Mouse (Mus musculus) neural tube, embryonic 11.5 days (tissue): ENCODE measurements at regions not wholly inside any gene's neighbourhood (a gene's known extent, or its start where the extent isn't known, plus 50 kb on each side); places are given as distances from the start of the nearest gene placed in this dataset.

ENCODE experiments used
- ATAC-seq: fragments of 200-750 bp; cut with Nextera tagmentation; 2 replicates; pipeline ENCODE4 v1.8.0; 2017; ENCODE audit warnings: moderate number of reproducible peaks, mild to moderate bottlenecking, moderate TSS enrichment, moderate library complexity; ENCODE audit not compliant: insufficient read depth, low FRiP score, low TSS enrichment
- DNase-seq: peaks from one replicate; pipeline ENCODE4 v3.0.0-alpha.2; 2015; ENCODE audit warnings: low spot score
- H3K27ac ChIP-seq: fragments of 300-500 bp; sonication (generic); 2 replicates; pipeline ENCODE4 v1.5.1; 2014; ENCODE audit warnings: low read depth, mild to moderate bottlenecking, low read length
- H3K27me3 ChIP-seq: fragments of 300-500 bp; sonication (generic); 2 replicates; pipeline ENCODE4 v1.6.1; 2014; ENCODE audit warnings: mild to moderate bottlenecking, low read length, mixed read lengths; ENCODE audit not compliant: control insufficient read depth, insufficient read depth
- H3K36me3 ChIP-seq: fragments of 300-500 bp; sonication (generic); 2 replicates; pipeline ENCODE4 v1.6.1; 2014; ENCODE audit warnings: mild to moderate bottlenecking, low read length, moderate library complexity, mixed read lengths; ENCODE audit not compliant: control insufficient read depth, insufficient read depth
- H3K4me1 ChIP-seq: fragments of 300-500 bp; sonication (generic); 2 replicates; pipeline ENCODE4 v1.6.1; 2014; ENCODE audit warnings: low read length, mixed read lengths; ENCODE audit not compliant: control insufficient read depth, insufficient read depth
- H3K4me2 ChIP-seq: fragments of 300-500 bp; sonication (generic); 2 replicates; pipeline ENCODE4 v1.6.1; 2014; ENCODE audit warnings: low read depth, mild to moderate bottlenecking, moderate library complexity
- H3K4me3 ChIP-seq: fragments of 300-500 bp; sonication (generic); 2 replicates; pipeline ENCODE4 v1.5.1; 2014; ENCODE audit warnings: low read depth, low read length
- H3K9ac ChIP-seq: fragments of 300-500 bp; sonication (generic); 2 replicates; pipeline ENCODE4 v1.6.1; 2014; ENCODE audit warnings: mild to moderate bottlenecking, low read length
- H3K9me3 ChIP-seq: fragments of 300-500 bp; sonication (generic); 2 replicates; pipeline ENCODE4 v1.6.1; 2016; ENCODE audit warnings: low read length; ENCODE audit not compliant: control insufficient read depth
- WGBS: fragments of 180-500 bp; shearing (Covaris S2); extraction: QIAGEN DNeasy Blood & Tissue Kit; methylation state at CpG from one replicate; pipeline ENCODE4 v1.1.7; 2014; 5-methylcytosine and 5-hydroxymethylcytosine counted together

GRCm38 (mm10) chr14:54145743-54146741, 107.9 kb downstream of the Dad1 start:
- no peak overlapping the region for H3K9ac ChIP-seq
- H3K4me1 ChIP-seq = no peaks in the 10 kb centered on the region
- H3K4me2 ChIP-seq = no peak overlapping the region
- no peaks in the 10 kb centered on the region for H3K27me3 ChIP-seq
- no peaks in the 10 kb centered on the region for H3K9me3 ChIP-seq
- no peak overlapping the region for H3K4me3 ChIP-seq
- H3K36me3 ChIP-seq = no peaks in the 10 kb centered on the region
- H3K27ac ChIP-seq = no peak overlapping the region
- 37% methylated on average over 11 of the region's 11 CpGs for WGBS
- DNase-seq (no peak), ATAC-seq (no peak)

DNA sequence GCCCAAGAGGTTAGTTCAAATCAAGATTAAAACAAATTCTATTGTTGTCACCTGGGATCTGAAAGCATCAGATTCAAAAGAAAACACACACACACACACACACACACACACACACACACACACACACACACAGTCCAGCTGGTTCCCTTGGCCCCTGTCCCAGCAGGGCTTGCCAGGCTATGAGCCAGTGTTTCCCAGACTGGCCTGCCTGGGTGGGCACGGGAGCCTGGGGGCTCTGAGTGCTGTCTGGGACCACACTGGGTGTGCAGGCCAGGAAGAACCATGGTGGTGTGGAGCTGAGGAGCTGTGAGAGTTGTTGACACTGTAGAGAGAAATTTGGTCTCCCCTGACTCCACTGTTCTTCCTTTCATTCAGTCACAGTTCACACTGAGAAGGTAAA, 110.1 kb downstream of the Dad1 start:
- 64% methylated on average over 1 of the region's 1 CpGs for WGBS
- H3K36me3 ChIP-seq = no peaks in the 10 kb centered on the region
- H3K4me1 ChIP-seq = no peaks in the 10 kb centered on the region
- no peaks in the 10 kb centered on the region for H3K27me3 ChIP-seq
- no peak overlapping the region for H3K4me2 ChIP-seq
- H3K4me3 ChIP-seq = no peak overlapping the region
- H3K27ac ChIP-seq = no peak overlapping the region
- ATAC-seq (no peak), DNase-seq (no peak)
- H3K9ac ChIP-seq = no peak overlapping the region
- no peaks in the 10 kb centered on the region for H3K9me3 ChIP-seq

- no peaks in the 10 kb centered on the region for H3K36me3 ChIP-seq
- H3K4me3 ChIP-seq = no peak overlapping the region
- H3K27ac ChIP-seq = no peak overlapping the region
- WGBS = 94% methylated on average over 3 of the region's 3 CpGs
- H3K27me3 ChIP-seq = no peaks in the 10 kb centered on the region
- no peak overlapping the region for H3K4me2 ChIP-seq
- no peak for ATAC-seq
- H3K9me3 ChIP-seq = no peaks in the 10 kb centered on the region
- no peak for DNase-seq
- no peaks in the 10 kb centered on the region for H3K4me1 ChIP-seq
- no peak overlapping the region for H3K9ac ChIP-seq
Observed at GRCm38 (mm10) chr14:54138288-54138687, 115.6 kb downstream of the Dad1 start.

DNA sequence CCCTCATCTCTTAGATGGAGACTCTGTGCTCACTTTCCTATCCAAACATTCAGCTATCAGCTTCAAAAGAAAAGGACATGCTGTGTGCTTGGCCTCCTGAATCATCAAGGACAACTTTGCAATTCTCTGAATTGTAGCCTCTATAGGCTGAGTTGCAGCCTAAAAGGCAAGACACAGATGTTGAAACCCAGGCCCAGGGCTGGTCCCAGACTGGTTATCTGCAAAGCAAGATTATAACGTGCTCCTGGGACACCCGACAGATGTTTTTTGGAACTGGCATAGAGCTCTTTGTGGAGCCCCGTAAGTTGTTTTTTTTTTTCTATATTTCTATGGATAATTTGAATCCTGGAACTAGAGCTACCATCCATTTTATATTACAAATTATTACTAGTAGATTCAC, 117.4 kb downstream of the Dad1 start:
- H3K4me3 ChIP-seq = no peak overlapping the region
- DNase-seq (no peak), ATAC-seq (no peak)
- H3K4me2 ChIP-seq = no peak overlapping the region
- H3K27me3 ChIP-seq = no peaks in the 10 kb centered on the region
- H3K9ac ChIP-seq = no peak overlapping the region
- no peak overlapping the region for H3K27ac ChIP-seq
- 84% methylated on average over 3 of the region's 3 CpGs for WGBS
- H3K9me3 ChIP-seq = no peaks in the 10 kb centered on the region
- H3K36me3 ChIP-seq = no peaks in the 10 kb centered on the region
- no peaks in the 10 kb centered on the region for H3K4me1 ChIP-seq

DNA sequence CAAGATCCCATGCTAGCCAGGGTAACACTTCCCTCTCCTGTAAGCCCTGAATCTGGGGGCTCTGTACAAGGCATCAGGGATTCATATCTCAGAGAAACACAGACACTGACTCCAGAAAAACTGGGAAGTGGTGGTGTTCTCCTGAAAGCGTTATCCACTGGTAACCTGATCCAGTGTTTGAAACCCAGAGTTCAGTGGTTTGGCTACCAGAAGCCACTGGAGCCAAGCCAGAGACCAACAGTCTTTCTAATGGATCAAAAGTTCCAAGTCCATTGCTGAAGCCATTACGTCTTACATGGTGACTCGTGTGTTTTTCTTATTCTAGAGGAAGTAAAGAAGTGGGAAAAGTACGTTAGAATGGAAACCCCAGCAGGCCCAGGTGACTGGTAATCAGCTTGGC, 125.6 kb downstream of the Dad1 start:
- H3K4me2 ChIP-seq = no peak overlapping the region
- H3K27me3 ChIP-seq = no peaks in the 10 kb centered on the region
- H3K4me1 ChIP-seq = no peaks in the 10 kb centered on the region
- no peaks in the 10 kb centered on the region for H3K36me3 ChIP-seq
- 77% methylated on average over 4 of the region's 4 CpGs for WGBS
- no peak for ATAC-seq
- H3K4me3 ChIP-seq = no peak overlapping the region
- no peak for DNase-seq
- no peak overlapping the region for H3K9ac ChIP-seq
- H3K9me3 ChIP-seq = no peaks in the 10 kb centered on the region
- H3K27ac ChIP-seq = no peak overlapping the region

GRCm38 (mm10) chr14:54125510-54125909, 128.4 kb downstream of the Dad1 start:
- H3K9ac ChIP-seq = no peak overlapping the region
- no peak for ATAC-seq
- no peak overlapping the region for H3K4me2 ChIP-seq
- H3K27ac ChIP-seq = no peak overlapping the region
- DNase-seq = no peak
- no peaks in the 10 kb centered on the region for H3K9me3 ChIP-seq
- H3K4me3 ChIP-seq = no peak overlapping the region
- H3K27me3 ChIP-seq = no peaks in the 10 kb centered on the region
- H3K36me3 ChIP-seq = no peaks in the 10 kb centered on the region
- H3K4me1 ChIP-seq = no peaks in the 10 kb centered on the region

- no peak for DNase-seq
- Histone ChIP-seq H3K4me3 (no peak overlapping the region), H3K9me3 (no peaks in the 10 kb centered on the region; the same call in 1 of the 2 replicates), H3K27me3 (no peaks in the 10 kb centered on the region), H3K27ac (no peak overlapping the region), H3K36me3 (no peaks in the 10 kb centered on the region), H3K4me1 (no peaks in the 10 kb centered on the region), H3K9ac (no peak overlapping the region), H3K4me2 (no peak overlapping the region)
- 77% methylated on average over 7 of the region's 7 CpGs for WGBS
- no peak for ATAC-seq
Observed at GRCm38 (mm10) chr14:54121973-54122372, 131.9 kb downstream of the Dad1 start.

DNA sequence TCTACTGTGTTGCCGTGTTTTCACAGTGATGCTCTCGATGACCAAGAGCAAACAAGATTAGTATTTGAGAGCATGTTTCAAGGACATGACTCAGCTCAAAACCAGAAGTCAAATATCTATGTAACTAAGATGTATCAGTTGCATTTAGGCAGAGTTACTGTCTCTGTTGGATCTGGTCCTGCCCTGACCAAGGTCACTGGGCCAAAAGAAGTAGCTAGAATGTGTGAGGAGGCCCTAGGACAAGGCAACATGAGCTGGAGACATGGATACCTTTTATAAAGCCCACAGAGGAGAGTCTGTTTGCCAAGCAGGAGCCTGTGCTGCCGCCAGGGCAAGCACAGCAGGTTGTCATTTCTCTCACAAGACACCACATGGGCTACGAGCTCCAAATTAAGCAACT, 132.6 kb downstream of the Dad1 start:
- no peak overlapping the region for H3K9ac ChIP-seq
- H3K4me3 ChIP-seq = no peak overlapping the region
- DNase-seq = no peak
- H3K36me3 ChIP-seq = no peaks in the 10 kb centered on the region
- ATAC-seq = no peak
- WGBS = 76% methylated on average over 4 of the region's 4 CpGs
- no peak overlapping the region for H3K4me2 ChIP-seq
- H3K9me3 ChIP-seq = no peaks in the 10 kb centered on the region; the same call in 1 of the 2 replicates
- no peak overlapping the region for H3K27ac ChIP-seq
- no peaks in the 10 kb centered on the region for H3K27me3 ChIP-seq
- no peaks in the 10 kb centered on the region for H3K4me1 ChIP-seq

GRCm38 (mm10) chr14:54120194-54120593, 133.7 kb downstream of the Dad1 start:
- Histone ChIP-seq H3K4me2 (no peak overlapping the region), H3K9me3 (no peaks in the 10 kb centered on the region; the same call in 1 of the 2 replicates), H3K4me3 (no peak overlapping the region), H3K27ac (no peak overlapping the region), H3K4me1 (no peaks in the 10 kb centered on the region), H3K27me3 (no peaks in the 10 kb centered on the region), H3K36me3 (no peaks in the 10 kb centered on the region), H3K9ac (no peak overlapping the region)
- ATAC-seq (no peak), DNase-seq (no peak)
- WGBS = 92% methylated on average over 5 of the region's 5 CpGs
